Mouse (Mus musculus) cerebellum, postnatal 14 days (tissue): ENCODE results near the gene Dnah17.
A peak's percentile ranks its signal among the peaks of the same experiment; 100 is the strongest.

Experiments
- DNase-seq, 2 experiments: peaks; one replicate each; pipeline ENCODE4 v3.0.0; 2021; ENCODE audit warnings: mixed read lengths in 2 of 2

Gene Dnah17

GRCm38 (mm10) chr11:118015381-118016145 is 114.9 kb downstream of the Dnah17 start:
- DNase-seq = no peak

DNA sequence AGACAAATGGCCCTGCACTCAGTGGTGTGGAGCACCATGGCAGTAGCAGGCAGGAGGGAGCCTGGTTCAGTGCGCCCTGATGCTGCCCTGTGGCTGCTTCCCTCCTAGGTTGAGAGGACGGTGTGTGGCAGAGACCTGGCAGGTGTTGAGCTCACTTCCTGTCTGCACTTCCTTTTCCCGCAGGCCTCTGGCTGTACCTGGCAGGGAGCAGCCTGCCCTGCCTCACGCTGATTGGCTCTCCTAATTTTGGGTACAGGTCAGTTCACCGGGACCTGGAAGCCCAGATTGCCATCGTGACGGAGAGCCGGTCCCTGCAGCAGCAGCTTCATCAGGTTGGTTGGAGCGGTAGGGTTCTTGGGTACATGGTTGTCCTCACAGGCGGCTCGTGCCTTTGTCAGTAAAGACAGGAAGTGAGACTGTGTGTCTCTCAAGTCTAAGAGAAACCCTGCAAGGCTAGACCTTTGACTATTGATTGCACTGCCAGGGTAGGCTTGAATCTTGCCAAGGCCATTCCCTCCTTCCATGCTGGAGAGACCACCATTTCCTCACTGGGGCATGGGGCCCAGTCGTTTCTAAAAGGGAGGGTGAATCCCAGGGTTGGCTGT is 115.9 kb downstream of the Dnah17 start:
- no peak for DNase-seq

GRCm38 (mm10) chr11:118013339-118013738 is 117.1 kb downstream of the Dnah17 start:
- no peak for DNase-seq

GRCm38 (mm10) chr11:118012595-118012994 is 117.8 kb downstream of the Dnah17 start:
- DNase-seq = no peak

DNA sequence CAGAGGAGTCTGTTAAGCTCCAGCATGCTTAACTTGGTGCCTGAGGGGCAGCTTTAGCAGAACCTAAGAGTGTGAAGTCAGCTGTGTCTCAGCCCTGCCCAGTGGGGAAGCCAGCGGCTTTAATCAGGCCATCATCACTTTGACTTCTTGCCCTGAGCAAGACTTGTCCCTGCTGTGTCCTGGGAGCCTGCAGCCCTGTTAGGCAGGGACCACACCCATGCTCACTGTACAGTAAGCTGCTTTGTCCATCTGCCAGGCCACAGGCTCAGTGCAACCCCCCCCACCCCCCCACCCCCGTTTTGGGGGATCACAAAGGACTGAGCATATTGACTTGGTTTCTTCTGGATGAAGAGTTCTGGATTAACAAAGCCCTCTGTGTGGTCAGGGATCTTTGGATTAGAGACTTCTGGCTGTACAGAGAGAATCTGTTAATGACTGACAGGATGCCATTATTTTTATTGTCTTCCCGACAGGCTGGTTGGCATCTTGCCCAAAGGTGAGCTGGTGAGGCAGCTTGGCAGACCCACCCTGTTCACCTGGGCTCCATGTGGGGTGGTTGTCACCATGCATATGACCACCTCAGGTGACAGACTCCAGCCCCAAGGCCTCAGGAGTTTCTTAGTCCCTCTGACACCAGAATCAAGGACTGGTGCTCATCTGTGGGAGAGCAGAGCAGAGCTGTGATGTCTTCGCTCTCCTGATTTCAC is 120.4 kb downstream of the Dnah17 start:
- DNase-seq = peak in 1 of 2 experiments; percentile 28

DNA sequence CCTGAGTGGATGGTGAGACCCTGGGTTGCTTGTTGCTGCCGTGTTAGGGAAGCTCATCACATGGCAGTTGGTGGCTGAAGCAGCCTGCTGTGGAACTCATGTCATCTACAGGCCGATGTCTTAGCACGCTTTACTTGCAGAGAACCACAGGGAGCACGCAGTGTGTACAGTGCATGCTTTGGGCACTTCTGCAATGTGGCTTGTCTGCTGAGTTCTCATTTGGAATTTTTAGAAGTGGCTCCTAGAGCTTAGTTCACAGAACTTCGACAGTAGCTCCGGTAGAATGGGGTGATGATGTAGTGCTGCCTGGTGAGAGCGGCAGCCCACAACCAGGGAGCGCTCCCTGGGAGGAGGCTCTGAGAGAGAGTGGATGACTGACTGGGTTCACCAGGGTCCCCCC is 121.6 kb downstream of the Dnah17 start:
- DNase-seq = no peak

DNA sequence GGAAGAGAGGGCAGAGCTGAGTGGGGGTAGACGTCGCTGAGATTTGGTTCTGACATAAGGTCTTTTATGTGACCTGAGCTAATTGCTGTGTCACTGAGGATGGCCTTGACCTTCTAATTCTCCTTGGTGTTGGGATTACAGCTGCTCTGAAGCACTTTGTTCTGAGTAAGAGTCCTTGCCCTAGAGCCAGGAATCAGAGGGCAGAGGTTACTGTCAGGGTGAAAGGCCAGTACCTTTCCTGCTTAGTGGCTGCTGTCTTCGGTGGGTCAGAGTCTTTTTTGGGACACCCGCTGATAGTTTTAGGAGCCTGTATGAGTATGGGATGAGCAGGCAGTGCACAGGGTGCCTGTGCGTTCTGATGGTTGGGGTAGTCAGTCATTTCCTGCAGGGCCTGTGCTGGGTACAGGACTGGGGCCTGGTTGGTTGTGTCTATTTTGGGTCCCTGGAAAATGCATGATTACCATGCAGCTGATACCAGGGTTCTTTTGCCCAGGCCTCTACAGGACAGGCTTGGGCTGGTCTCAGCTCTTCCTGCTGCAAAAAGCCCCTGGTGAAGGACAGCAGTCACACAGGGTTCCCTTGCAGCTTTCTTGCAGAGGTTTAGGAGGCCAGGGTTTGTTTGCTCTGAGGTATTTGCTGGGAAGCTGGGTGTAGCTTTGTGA is 122.2 kb downstream of the Dnah17 start:
- DNase-seq = no peak

DNA sequence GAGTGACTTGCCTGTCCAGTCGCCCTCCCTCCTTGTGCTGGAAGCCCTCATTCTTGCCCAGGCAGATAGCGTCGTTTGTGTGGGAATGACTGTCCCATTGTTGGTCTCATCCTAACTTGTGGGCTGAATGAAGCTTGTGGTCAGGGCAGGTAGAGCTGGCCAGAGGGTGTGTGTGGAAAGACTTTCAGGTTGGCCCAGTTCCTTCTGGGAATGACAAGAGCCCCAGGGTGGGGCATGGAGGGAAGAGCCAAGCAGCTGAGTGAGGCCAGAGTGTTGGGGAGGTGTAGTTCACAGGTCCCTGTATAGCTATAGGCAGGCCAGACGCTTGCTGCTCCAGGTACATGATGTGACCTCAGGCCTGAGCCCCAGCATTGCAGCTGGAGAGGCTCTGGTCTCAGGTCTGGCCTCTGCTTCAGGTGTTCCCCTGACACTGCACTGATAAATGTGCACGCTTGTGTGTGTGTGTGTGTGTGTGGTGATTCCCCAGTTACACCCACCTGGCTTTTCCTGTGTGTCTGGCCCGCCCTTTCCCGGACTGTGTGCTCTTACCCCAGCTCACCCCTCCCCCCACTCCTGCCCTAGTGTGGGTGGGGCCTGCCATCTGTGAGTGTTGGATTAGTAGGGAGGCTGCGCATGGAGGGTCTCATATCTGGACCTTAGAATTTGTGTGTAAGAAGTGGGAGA is 122.8 kb downstream of the Dnah17 start:
- peak in 1 of 2 experiments; percentile 50 for DNase-seq

DNA sequence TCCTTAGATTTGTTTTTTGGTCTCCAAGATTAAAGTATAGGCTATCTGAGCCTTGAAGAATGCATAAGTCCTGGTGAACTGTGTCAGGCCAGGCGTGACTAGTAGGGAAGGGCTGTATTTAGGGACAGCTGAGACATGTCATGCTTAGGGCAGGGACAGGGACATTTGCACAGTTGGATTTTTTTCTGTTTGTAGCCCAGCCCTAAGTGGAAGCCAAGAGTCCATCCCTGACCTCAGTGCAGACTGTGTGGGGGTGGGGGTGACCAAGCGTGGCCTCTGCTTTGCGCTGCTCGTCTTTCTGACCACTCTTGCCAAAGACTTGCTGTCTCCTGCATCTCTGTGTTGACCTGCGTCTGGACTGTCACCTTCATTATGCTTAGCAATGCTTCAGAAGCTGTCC is 126.2 kb downstream of the Dnah17 start:
- no peak for DNase-seq

DNA sequence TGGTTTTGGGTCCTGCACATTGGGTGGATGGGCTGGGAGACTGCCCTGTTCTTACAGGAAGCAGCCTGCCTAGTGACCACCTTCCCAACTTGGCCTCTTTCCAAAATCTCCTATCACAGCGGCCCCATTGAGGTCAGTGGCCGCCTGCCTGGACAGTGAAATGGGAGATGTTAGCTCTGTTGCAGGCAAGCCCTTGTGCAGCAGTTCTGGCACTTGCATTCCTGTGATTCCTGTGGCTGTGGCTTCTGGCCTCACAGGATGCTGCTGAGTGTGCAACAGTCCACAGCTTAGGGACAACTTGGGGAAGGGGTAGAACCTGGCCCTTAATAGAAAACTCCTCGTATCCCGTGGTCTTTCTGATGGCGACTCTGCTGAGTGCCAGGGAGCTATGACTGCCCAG is 126.7 kb downstream of the Dnah17 start:
- DNase-seq = no peak

DNA sequence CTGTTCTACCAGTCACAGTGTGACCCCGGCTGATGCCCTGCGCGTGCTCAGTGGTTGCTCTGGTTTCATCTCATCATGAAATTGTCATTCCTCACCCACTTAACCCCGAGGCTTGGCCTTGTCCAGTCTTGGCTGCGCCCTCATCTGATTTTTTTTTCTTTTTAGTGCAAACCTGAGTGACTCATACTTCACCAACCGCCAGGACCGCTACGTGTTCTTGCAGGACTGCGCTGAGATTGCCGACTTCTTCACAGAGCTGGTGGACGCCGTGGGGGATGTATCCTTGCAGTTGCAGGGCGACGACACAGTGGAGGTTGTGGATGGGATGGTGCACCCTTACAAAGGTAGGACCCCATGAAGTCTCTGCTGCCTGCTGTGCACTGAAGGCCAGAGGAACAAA is 127.3 kb downstream of the Dnah17 start:
- no peak for DNase-seq

- DNase-seq = no peak
Measured at GRCm38 (mm10) chr11:118000565-118001215, 129.7 kb downstream of the Dnah17 start.

DNA sequence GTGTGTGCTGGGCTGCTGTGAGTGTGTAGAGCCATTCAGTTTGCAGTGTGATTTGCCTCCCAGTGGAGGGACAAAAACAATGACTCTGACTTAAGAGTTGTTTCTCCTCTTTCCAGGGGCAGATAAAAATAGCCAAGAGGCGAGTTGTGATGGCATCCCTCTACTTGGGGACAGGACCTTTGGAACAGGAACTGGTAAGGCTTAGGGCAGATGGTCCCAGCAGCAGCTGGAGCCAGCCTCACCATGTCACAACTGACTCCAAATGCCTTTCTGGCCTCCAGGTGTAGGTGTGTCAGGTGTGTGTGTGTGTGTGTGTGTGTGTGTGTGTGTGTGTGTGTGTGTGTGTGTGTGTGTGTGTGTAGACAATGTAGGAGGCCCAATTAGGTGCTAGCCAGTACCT is 130.4 kb downstream of the Dnah17 start:
- no peak for DNase-seq

- DNase-seq = no peak
Measured at GRCm38 (mm10) chr11:117999260-117999934, 131.0 kb downstream of the Dnah17 start.

- no peak for DNase-seq
Measured at GRCm38 (mm10) chr11:117998356-117998755, 132.1 kb downstream of the Dnah17 start.

DNA sequence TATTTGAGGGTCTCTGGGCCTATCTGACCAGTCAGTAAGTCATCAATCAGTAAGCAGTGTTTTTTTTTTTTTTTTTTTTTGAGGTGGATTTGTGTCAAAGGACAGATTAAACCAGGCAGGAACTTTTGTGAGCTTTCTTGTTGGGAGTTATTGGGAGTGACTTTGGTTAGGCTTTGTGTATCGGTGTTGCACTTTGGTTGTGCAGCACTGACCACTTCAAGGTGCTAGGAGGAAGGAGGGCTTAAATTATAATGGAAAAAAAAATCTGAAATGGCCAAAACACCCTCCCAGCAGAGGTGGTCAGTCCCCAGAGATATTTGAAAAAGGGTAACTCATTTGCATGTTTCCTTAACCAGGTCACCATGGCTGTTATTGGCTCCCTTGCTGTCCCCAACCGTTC is 133.3 kb downstream of the Dnah17 start:
- no peak for DNase-seq

DNA sequence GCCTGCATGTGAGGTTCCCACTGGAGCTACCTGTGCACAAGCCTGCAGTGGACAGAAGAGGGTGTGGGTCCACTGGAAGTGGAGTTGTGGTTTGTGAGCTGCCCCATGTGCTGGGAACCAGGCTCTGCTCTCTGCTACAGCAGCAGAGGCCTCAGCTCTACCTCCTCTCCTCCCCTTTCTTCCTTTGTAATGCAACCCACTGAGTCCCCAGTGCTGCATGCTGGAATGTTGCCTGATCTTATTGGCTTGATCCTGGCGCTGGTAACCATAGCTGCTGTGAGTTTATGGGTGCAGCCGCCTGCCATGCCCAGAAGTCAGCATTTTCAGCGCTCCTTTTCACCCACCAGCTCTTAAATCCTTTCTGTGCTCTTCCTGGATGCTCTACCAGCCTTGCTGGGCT is 134.4 kb downstream of the Dnah17 start:
- DNase-seq = no peak

- no peak for DNase-seq
Measured at GRCm38 (mm10) chr11:117995661-117996060, 134.8 kb downstream of the Dnah17 start.

- no peak for DNase-seq
Measured at GRCm38 (mm10) chr11:117995255-117995654, 135.2 kb downstream of the Dnah17 start.

GRCm38 (mm10) chr11:117994250-117995057 is 136.0 kb downstream of the Dnah17 start:
- DNase-seq = no peak
